Mouse (Mus musculus) hindbrain, embryonic 15.5 days (tissue): ENCODE measurements around the gene Gm3417. TPM values are rescaled to one million over a fixed set of nuclear protein-coding genes. Genes with fewer than 3 reads are reported as not detected.

Experiments used
- polyA plus RNA-seq: library from polyadenylated mRNA; unstranded; fragments of >200 nt; fragmentation: Nextera tagmentation; extraction: Ambion mirVana; gene quantifications from 2 replicates; pipeline ENCODE4 v1.2.1, GENCODE M21; 2015

Gm3417 gene
- polyA plus RNA-seq, 1 experiment from 2014 or later = 0.29 TPM

Other genes starting within 250 kb of the Gm3417 start
- gene Wdr27, start 35.6 kb downstream of the Gm3417 start, polyA plus RNA-seq = 9.9 and 10.5 TPM in 2 replicates
- gene 1600012H06Rik, start 35.6 kb downstream of the Gm3417 start, polyA plus RNA-seq = 25.7 and 27.3 TPM in 2 replicates
- 14.2 and 16.5 TPM in 2 replicates for gene Phf10, start 17.5 kb downstream of the Gm3417 start, polyA plus RNA-seq
- gene 9030025P20Rik, start 322 bp downstream of the Gm3417 start, polyA plus RNA-seq = 8.3 and 8.7 TPM in 2 replicates
- gene Gm3435, start 31.4 kb upstream of the Gm3417 start, polyA plus RNA-seq = 7.2 and 8.3 TPM in 2 replicates
- gene Ermard, start 62.4 kb upstream of the Gm3417 start, polyA plus RNA-seq = 69.1 and 73.3 TPM in 2 replicates
- gene Tcte3, start 62.7 kb upstream of the Gm3417 start, polyA plus RNA-seq = 0.52 and 0.71 TPM in 2 replicates
- 3.5 and 4.2 TPM in 2 replicates for gene Gm3448, start 62.7 kb upstream of the Gm3417 start, polyA plus RNA-seq